Mouse (Mus musculus) midbrain, embryonic 10.5 days (tissue): ENCODE measurements around the gene Trim9. TPM values are rescaled to one million over a fixed set of nuclear protein-coding genes. Genes with fewer than 3 reads are reported as not detected.

ENCODE experiments used
- DNase-seq: peaks from one replicate; pipeline ENCODE4 v3.0.0-alpha.2; 2017; ENCODE audit warnings: low spot score
- H3K27ac ChIP-seq: fragments of 300-500 bp; sonication (generic); replicated peaks from 2 replicates; pipeline ENCODE4 v1.5.1; 2016; ENCODE audit warnings: mild to moderate bottlenecking
- H3K27me3 ChIP-seq: fragments of 300-500 bp; sonication (generic); 2 replicates; pipeline ENCODE4 v1.6.1; 2016; ENCODE audit warnings: low read depth, mild to moderate bottlenecking; ENCODE audit not compliant: poor library complexity, severe bottlenecking
- H3K36me3 ChIP-seq: fragments of 300-500 bp; sonication (generic); 2 replicates; pipeline ENCODE4 v1.6.1; 2016; ENCODE audit warnings: mild to moderate bottlenecking, moderate library complexity
- H3K4me1 ChIP-seq: fragments of 300-500 bp; sonication (generic); 2 replicates; pipeline ENCODE4 v1.6.1; 2016
- H3K4me3 ChIP-seq: fragments of 300-500 bp; sonication (generic); 2 replicates; pipeline ENCODE4 v1.5.1; 2016; ENCODE audit warnings: mild to moderate bottlenecking, moderate library complexity
- H3K9me3 ChIP-seq: fragments of 300-500 bp; sonication (generic); replicated peaks from 2 replicates; pipeline ENCODE4 v1.6.1; 2016; ENCODE audit warnings: mild to moderate bottlenecking
- WGBS: fragments of 180-500 bp; shearing (Covaris S2); methylation state at CpG from one replicate; pipeline ENCODE4 v1.1.7; 2016; 5-methylcytosine and 5-hydroxymethylcytosine counted together
- polyA plus RNA-seq: library from polyadenylated mRNA; unstranded; fragments of >200 nt; fragmentation: Nextera tagmentation; extraction: Ambion mirVana; gene quantifications from 2 replicates; pipeline ENCODE4 v1.2.1, GENCODE M21; 2016

Trim9 gene
- polyA plus RNA-seq = 22.5 and 34.1 TPM in 2 replicates

DNA sequence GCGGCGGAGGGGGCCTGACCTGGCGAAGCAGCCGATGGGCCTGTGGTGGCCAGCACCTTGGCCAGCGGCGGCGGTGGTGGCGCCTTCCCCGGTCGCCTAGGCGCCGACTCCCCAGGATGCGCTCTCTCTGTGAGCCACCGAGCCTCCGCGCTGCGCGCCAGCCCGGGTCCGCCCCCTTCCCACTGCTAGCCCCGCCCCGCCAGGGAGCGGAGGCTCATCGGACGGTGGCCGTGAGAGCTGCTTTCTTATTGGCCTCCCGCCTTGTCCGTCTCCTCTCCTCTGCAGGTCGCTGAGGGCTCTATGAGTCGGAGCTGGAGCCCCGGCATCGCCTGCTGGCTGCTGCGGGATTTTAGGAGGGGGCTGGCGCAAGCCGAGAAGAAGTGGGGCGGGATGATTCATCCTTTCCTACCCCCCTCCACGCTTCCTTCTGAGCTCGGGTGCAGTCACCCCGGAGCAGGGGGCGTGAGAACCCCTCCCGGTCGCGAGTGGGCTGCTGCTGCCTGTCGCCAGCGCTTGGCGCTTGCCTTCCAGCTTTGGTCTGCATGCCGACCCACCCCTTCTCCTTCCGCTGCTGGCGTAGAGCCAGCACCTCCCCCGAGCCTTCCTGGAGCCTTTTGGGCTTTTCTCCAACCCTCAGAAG, at the start of gene Trim9:
Gene Trim9 (minus strand): TSS at position 413 of the 640 bp plus-strand sequence.
- Histone ChIP-seq H3K27ac (peak within 1 kb of the TSS; percentile 95), H3K4me1 (peaks cover 54% of the 10 kb centered on the region), H3K27me3 (peaks cover 31% of the 10 kb centered on the region), H3K36me3 (no peaks in the 10 kb centered on the region), H3K4me3 (peak within 1 kb of the TSS; percentile 83), H3K9me3 (no peaks in the 10 kb centered on the region)
- peak; percentile 97 for DNase-seq
- under 1% methylated on average over 50 of the region's 50 CpGs for WGBS

- H3K4me1 ChIP-seq = no peaks in the 10 kb centered on the region
- 88% methylated on average over 3 of the region's 3 CpGs for WGBS
- H3K36me3 ChIP-seq = no peaks in the 10 kb centered on the region
- no peaks in the 10 kb centered on the region for H3K27me3 ChIP-seq
- H3K27ac ChIP-seq = no peak overlapping the region
- H3K4me3 ChIP-seq = no peak overlapping the region
- no peak for DNase-seq
- H3K9me3 ChIP-seq = no peaks in the 10 kb centered on the region
Observed at GRCm38 (mm10) chr12:70395061-70395460, 47.6 kb upstream of the Trim9 start.

DNA sequence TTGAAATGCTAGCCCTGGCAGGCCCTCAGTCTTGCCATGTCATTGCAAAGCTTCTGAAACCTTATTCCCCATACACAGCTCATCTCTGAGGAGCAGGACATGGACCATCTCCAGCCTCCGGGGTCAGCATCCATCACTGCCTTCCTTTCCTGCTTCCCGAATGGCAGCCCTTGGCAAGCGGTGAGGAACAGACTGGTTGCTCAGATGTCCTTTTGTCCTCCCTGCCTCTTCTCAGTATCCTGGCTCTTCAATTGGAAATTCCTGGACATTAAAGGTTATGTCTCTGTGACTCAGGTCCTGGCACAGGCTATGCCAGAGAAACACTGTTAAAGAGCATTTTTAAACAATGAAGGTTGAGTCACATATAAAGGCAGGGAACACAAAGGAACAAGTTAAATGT, 43.8 kb upstream of the Trim9 start:
- no peak for DNase-seq
- WGBS = 92% methylated on average over 3 of the region's 3 CpGs
- no peak overlapping the region for H3K27ac ChIP-seq
- H3K4me3 ChIP-seq = no peak overlapping the region
- H3K4me1 ChIP-seq = no peaks in the 10 kb centered on the region
- H3K36me3 ChIP-seq = no peaks in the 10 kb centered on the region
- no peaks in the 10 kb centered on the region for H3K9me3 ChIP-seq
- no peaks in the 10 kb centered on the region for H3K27me3 ChIP-seq

DNA sequence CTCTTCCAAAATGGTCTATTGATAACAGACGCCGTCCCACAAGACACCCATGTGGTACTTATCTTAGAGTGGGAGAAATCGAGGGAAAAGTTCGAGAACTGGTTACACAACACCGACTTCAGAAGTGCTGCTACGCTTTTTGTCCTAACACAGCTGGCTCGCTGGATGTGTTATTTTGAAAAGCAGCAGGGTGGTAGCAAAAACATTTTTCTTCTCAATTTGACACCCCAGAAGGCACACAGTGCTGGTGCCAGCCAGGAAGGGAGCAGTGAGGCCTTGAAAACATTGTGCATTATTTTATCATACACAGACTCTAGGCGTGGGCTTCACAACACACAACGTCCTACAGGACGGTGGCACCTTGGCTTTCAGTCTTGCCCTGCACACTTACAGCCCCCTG, 27.6 kb upstream of the Trim9 start:
- no peak overlapping the region for H3K27ac ChIP-seq
- no peak for DNase-seq
- H3K27me3 ChIP-seq = no peaks in the 10 kb centered on the region; the same call in 1 of the 2 replicates
- H3K4me1 ChIP-seq = peaks cover 4% of the 10 kb centered on the region
- H3K36me3 ChIP-seq = no peaks in the 10 kb centered on the region
- no peak overlapping the region for H3K4me3 ChIP-seq
- H3K9me3 ChIP-seq = no peaks in the 10 kb centered on the region
- 88% methylated on average over 10 of the region's 10 CpGs for WGBS

GRCm38 (mm10) chr12:70372874-70373273, 25.5 kb upstream of the Trim9 start:
- Histone ChIP-seq H3K36me3 (no peaks in the 10 kb centered on the region), H3K4me3 (no peak overlapping the region), H3K27me3 (no peaks in the 10 kb centered on the region; the same call in 1 of the 2 replicates), H3K27ac (no peak overlapping the region), H3K4me1 (peaks cover 22% of the 10 kb centered on the region), H3K9me3 (no peaks in the 10 kb centered on the region)
- 92% methylated on average over 5 of the region's 5 CpGs for WGBS
- DNase-seq = no peak

- no peaks in the 10 kb centered on the region for H3K9me3 ChIP-seq
- peak overlapping the region; percentile 88; the same call in 1 of the 2 replicates for H3K27ac ChIP-seq
- DNase-seq = no peak
- H3K36me3 ChIP-seq = no peaks in the 10 kb centered on the region
- 90% methylated on average over 12 of the region's 12 CpGs for WGBS
- no peak overlapping the region for H3K4me3 ChIP-seq
- H3K27me3 ChIP-seq = no peaks in the 10 kb centered on the region; the same call in 1 of the 2 replicates
- peaks cover 48% of the 10 kb centered on the region for H3K4me1 ChIP-seq
Observed at GRCm38 (mm10) chr12:70369348-70369747, 21.9 kb upstream of the Trim9 start.

GRCm38 (mm10) chr12:70368820-70369219, 21.4 kb upstream of the Trim9 start:
- WGBS = 88% methylated on average over 9 of the region's 9 CpGs
- Histone ChIP-seq H3K4me3 (no peak overlapping the region), H3K36me3 (no peaks in the 10 kb centered on the region)

DNA sequence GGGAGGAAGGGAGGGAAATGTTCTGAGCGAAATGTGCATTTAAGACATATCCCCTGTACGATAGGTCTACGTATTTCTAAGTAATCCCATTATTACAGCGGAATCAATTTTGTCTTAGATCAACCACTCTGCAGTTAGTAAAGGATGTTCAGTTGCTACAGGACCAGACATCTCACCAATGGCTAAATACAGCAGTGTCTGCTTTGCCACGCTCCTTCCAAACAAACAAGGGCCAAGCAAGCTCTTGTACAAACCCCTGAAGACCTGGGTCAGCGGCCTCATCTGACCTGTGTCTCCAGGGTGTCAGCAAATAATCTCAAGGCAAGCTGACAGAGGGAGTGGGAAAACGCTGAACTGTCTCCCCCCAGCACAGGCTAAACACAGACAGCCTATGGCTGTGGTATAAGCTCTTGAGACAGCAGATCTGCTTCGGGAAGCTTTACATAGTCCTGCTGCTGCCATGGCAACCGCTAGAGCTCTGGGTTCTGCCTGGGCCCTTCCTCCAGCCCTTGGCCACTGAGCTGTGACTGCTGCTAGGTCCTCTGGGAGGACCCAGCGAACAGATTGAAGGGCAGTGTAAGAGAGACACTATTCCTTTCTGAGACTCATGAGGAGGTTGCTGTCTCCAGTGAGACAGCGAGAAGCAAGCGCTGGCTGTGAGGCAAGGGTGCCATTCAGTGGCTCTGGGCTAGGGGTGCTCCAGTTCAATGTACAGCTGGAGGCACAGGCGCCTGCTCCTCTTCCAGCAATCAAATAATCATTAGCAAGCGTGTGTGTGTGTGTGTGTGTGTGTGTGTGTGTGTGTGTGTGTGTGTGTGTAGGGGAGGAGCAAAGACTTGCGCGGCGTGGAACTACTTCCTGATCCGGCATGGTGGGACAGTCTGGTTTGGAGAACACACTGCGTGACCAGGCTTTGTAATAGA, 20.2 kb upstream of the Trim9 start:
- peak overlapping the region; percentile 88 for H3K27ac ChIP-seq
- H3K36me3 ChIP-seq = no peaks in the 10 kb centered on the region
- no peaks in the 10 kb centered on the region for H3K9me3 ChIP-seq
- H3K27me3 ChIP-seq = no peaks in the 10 kb centered on the region; the same call in 1 of the 2 replicates
- H3K4me1 ChIP-seq = peaks cover 62% of the 10 kb centered on the region
- DNase-seq = peak; percentile 96
- H3K4me3 ChIP-seq = peak overlapping the region; percentile 44
- WGBS = 13% methylated on average over 19 of the region's 19 CpGs

More at GRCm38 (mm10) chr12:70368820-70369219, 21.4 kb upstream of the Trim9 start:
- Histone ChIP-seq H3K27me3 (no peaks in the 10 kb centered on the region; the same call in 1 of the 2 replicates), H3K9me3 (no peaks in the 10 kb centered on the region), H3K27ac (peak overlapping the region; percentile 88), H3K4me1 (peaks cover 50% of the 10 kb centered on the region)
- no peak for DNase-seq

DNA sequence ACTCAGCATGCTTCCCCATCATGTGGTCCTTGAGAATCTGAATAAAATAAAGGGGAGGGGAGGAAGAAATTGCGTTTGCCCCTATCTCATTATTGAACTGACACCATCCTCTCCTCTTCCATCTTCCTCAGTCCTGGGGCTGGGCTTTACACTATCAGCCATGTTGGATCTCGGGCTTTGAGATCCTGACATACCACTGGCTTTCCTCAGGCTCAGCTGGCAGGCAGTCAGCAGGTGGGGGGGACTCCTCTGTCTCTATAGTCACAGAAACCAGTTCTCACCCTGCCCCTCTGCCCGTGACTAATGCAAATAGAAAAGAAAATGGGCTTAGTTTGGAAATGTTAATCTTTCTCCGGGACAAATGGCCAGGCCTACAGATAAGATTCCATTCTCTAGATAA, 15.6 kb upstream of the Trim9 start:
- WGBS = 26% methylated on average over 4 of the region's 4 CpGs
- Histone ChIP-seq H3K4me1 (peaks cover 73% of the 10 kb centered on the region), H3K36me3 (no peaks in the 10 kb centered on the region), H3K27ac (peak overlapping the region; percentile 79), H3K9me3 (no peaks in the 10 kb centered on the region), H3K27me3 (no peaks in the 10 kb centered on the region), H3K4me3 (no peak overlapping the region)
- peak; percentile 51 for DNase-seq

- Histone ChIP-seq H3K36me3 (no peaks in the 10 kb centered on the region), H3K4me1 (peaks cover 50% of the 10 kb centered on the region), H3K4me3 (no peak overlapping the region), H3K9me3 (no peaks in the 10 kb centered on the region), H3K27ac (0 out of 2 replicates have a peak overlapping the region, but pooled peaks have one; percentile 38), H3K27me3 (0 out of 2 replicates have a peak, but pooled peaks cover 6% of the 10 kb centered on the region)
- 89% methylated on average over 5 of the region's 5 CpGs for WGBS
- no peak for DNase-seq
Observed at GRCm38 (mm10) chr12:70360276-70360675, 12.9 kb upstream of the Trim9 start.

DNA sequence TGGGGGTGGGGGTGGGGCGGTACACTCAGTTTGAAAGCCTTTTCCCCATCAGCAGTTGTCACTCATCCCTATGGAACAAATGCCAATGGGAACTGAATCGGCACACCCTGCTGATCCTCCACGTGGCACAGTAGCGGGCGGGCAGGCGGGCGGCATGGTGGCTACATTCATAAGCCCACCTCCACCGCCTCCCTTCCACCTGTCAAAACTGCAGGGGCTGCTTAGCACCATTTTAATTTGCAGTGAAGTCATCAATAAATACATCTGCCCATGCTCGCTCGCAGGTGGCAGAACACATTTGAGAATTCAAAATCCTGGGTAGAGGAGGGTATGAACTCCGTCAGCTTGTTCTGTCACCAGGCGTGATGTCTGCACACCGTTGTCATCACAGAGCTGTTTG, 12.0 kb upstream of the Trim9 start:
- Histone ChIP-seq H3K4me1 (peaks cover 56% of the 10 kb centered on the region), H3K9me3 (no peaks in the 10 kb centered on the region), H3K27me3 (0 out of 2 replicates have a peak, but pooled peaks cover 6% of the 10 kb centered on the region), H3K4me3 (no peak overlapping the region), H3K36me3 (no peaks in the 10 kb centered on the region), H3K27ac (no peak overlapping the region)
- 83% methylated on average over 13 of the region's 13 CpGs for WGBS
- no peak for DNase-seq

DNA sequence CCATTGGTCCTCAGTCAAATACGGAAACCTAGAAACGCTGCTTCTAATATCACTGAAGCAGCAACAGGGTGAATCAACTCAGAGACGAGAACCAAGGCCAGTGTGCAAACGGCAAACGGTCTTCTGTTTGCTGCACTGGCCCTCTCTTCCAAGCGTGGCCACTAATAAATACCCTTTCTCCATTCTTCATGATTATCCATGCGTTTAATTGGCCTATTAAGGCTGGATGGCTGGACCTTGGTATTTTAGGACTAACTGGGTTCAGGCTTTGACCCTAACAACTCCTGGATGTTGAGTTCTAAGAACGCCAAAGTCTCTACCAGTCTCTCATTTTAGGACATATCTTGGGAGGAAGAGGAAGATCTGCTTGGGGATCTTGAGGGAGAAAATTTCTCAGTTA, 7.5 kb upstream of the Trim9 start:
- 56% methylated on average over 8 of the region's 8 CpGs for WGBS
- Histone ChIP-seq H3K27ac (no peak overlapping the region), H3K27me3 (0 out of 2 replicates have a peak, but pooled peaks cover 6% of the 10 kb centered on the region), H3K4me1 (peaks cover 33% of the 10 kb centered on the region), H3K36me3 (no peaks in the 10 kb centered on the region), H3K4me3 (no peak overlapping the region), H3K9me3 (no peaks in the 10 kb centered on the region)
- no peak for DNase-seq
